Mouse (Mus musculus): ENCODE results near the gene Rab5c. TPM values are rescaled to one million over a fixed set of nuclear protein-coding genes. Genes with fewer than 3 reads are reported as not detected.

Rab5c gene
- polyA plus RNA-seq, 1 experiment, result not detected

- Histone ChIP-seq H3K4me1 (ENCODE audit: control insufficient read depth, insufficient read depth, low read length) (peaks cover 26% of the 10 kb centered on the region), H3K4me3 (ENCODE audit: insufficient read depth, low read depth, low read length) (no peak overlapping the region), H3K27ac (ENCODE audit: insufficient read depth, low read depth, low read length) (no peak overlapping the region)
- TF ChIP-seq POLR2A (IDR thresholded peaks at IDR 0.05; ENCODE audit: insufficient read depth, low read depth, low read length) (no peak), CTCF (IDR thresholded peaks at IDR 0.05; ENCODE audit: insufficient read depth, low read depth, low read length) (no peak)
- 88% methylated on average over 10 of the region's 10 CpGs for WGBS
Observed at GRCm38 (mm10) chr11:100746546-100746945, 8.5 kb upstream of the Rab5c start.

GRCm38 (mm10) chr11:100745085-100745484 is 7.1 kb upstream of the Rab5c start:
- H3K4me1 ChIP-seq (ENCODE audit: control insufficient read depth, insufficient read depth, low read length), result peaks cover 23% of the 10 kb centered on the region
- no peak overlapping the region for H3K27ac ChIP-seq (ENCODE audit: insufficient read depth, low read depth, low read length)
- WGBS, result 19% methylated on average over 6 of the region's 6 CpGs
- H3K4me3 ChIP-seq (ENCODE audit: insufficient read depth, low read depth, low read length), result no peak overlapping the region
- TF ChIP-seq CTCF (IDR thresholded peaks at IDR 0.05; ENCODE audit: insufficient read depth, low read depth, low read length), result no peak
- no peak for TF ChIP-seq POLR2A (IDR thresholded peaks at IDR 0.05; ENCODE audit: insufficient read depth, low read depth, low read length)

GRCm38 (mm10) chr11:100741348-100741747 is 3.3 kb upstream of the Rab5c start:
- TF ChIP-seq CTCF (IDR thresholded peaks at IDR 0.05; ENCODE audit: insufficient read depth, low read depth, low read length) (no peak), POLR2A (IDR thresholded peaks at IDR 0.05; ENCODE audit: insufficient read depth, low read depth, low read length) (no peak)
- Histone ChIP-seq H3K4me1 (ENCODE audit: control insufficient read depth, insufficient read depth, low read length) (peaks cover 12% of the 10 kb centered on the region), H3K4me3 (ENCODE audit: insufficient read depth, low read depth, low read length) (no peak overlapping the region), H3K27ac (ENCODE audit: insufficient read depth, low read depth, low read length) (no peak overlapping the region)
- 52% methylated on average over 6 of the region's 6 CpGs for WGBS

GRCm38 (mm10) chr11:100738749-100739148 is 734 bp upstream of the Rab5c start:
- WGBS, result 6% methylated on average over 5 of the region's 5 CpGs
- H3K4me3 ChIP-seq (ENCODE audit: insufficient read depth, low read depth, low read length), result no peak overlapping the region
- H3K4me1 ChIP-seq (ENCODE audit: control insufficient read depth, insufficient read depth, low read length), result peaks cover 11% of the 10 kb centered on the region
- no peak overlapping the region for H3K27ac ChIP-seq (ENCODE audit: insufficient read depth, low read depth, low read length)
- no peak for TF ChIP-seq CTCF (IDR thresholded peaks at IDR 0.05; ENCODE audit: insufficient read depth, low read depth, low read length)
- no peak for TF ChIP-seq POLR2A (IDR thresholded peaks at IDR 0.05; ENCODE audit: insufficient read depth, low read depth, low read length)

- H3K27ac ChIP-seq (ENCODE audit: insufficient read depth, low read depth, low read length), result no peak overlapping the region
- TF ChIP-seq CTCF (IDR thresholded peaks at IDR 0.05; ENCODE audit: insufficient read depth, low read depth, low read length), result no peak
- no peak for TF ChIP-seq POLR2A (IDR thresholded peaks at IDR 0.05; ENCODE audit: insufficient read depth, low read depth, low read length)
- H3K4me1 ChIP-seq (ENCODE audit: control insufficient read depth, insufficient read depth, low read length), result peaks cover 11% of the 10 kb centered on the region
- H3K4me3 ChIP-seq (ENCODE audit: insufficient read depth, low read depth, low read length), result peak overlapping the region; percentile 75
- WGBS, result under 1% methylated on average over 13 of the region's 13 CpGs
Observed at GRCm38 (mm10) chr11:100737105-100737733, 796 bp downstream of the Rab5c start.

GRCm38 (mm10) chr11:100736746-100737080 is 1.3 kb downstream of the Rab5c start:
- peaks cover 11% of the 10 kb centered on the region for H3K4me1 ChIP-seq (ENCODE audit: control insufficient read depth, insufficient read depth, low read length)
- TF ChIP-seq CTCF (IDR thresholded peaks at IDR 0.05; ENCODE audit: insufficient read depth, low read depth, low read length) (no peak), POLR2A (IDR thresholded peaks at IDR 0.05; ENCODE audit: insufficient read depth, low read depth, low read length) (no peak)
- H3K4me3 ChIP-seq (ENCODE audit: insufficient read depth, low read depth, low read length), result no peak overlapping the region
- 78% methylated on average over 4 of the region's 4 CpGs for whole genome bisulfite sequencing
- no peak overlapping the region for H3K27ac ChIP-seq (ENCODE audit: insufficient read depth, low read depth, low read length)

- WGBS, result 66% methylated on average over 14 of the region's 14 CpGs
- H3K4me3 ChIP-seq (ENCODE audit: insufficient read depth, low read depth, low read length), result no peak overlapping the region
- no peak overlapping the region for H3K27ac ChIP-seq (ENCODE audit: insufficient read depth, low read depth, low read length)
- H3K4me1 ChIP-seq (ENCODE audit: control insufficient read depth, insufficient read depth, low read length), result peaks cover 11% of the 10 kb centered on the region
- TF ChIP-seq POLR2A (IDR thresholded peaks at IDR 0.05; ENCODE audit: insufficient read depth, low read depth, low read length), result no peak
- no peak for TF ChIP-seq CTCF (IDR thresholded peaks at IDR 0.05; ENCODE audit: insufficient read depth, low read depth, low read length)
Observed at GRCm38 (mm10) chr11:100735954-100736745, 1.9 kb downstream of the Rab5c start.

GRCm38 (mm10) chr11:100735134-100735865 is 2.7 kb downstream of the Rab5c start:
- TF ChIP-seq CTCF (IDR thresholded peaks at IDR 0.05; ENCODE audit: insufficient read depth, low read depth, low read length) (no peak), POLR2A (IDR thresholded peaks at IDR 0.05; ENCODE audit: insufficient read depth, low read depth, low read length) (no peak)
- no peak overlapping the region for H3K27ac ChIP-seq (ENCODE audit: insufficient read depth, low read depth, low read length)
- 85% methylated on average over 9 of the region's 9 CpGs for WGBS
- H3K4me1 ChIP-seq (ENCODE audit: control insufficient read depth, insufficient read depth, low read length), result peaks cover 15% of the 10 kb centered on the region
- H3K4me3 ChIP-seq (ENCODE audit: insufficient read depth, low read depth, low read length), result no peak overlapping the region
